Mouse (Mus musculus) ovary, postnatal 36 days (tissue): ENCODE results near the gene Esrrb.

ENCODE experiments used
- DNase-seq: peaks from one replicate; pipeline ENCODE4 v3.0.0; 2022; ENCODE audit warnings: low spot score, mixed read lengths

Esrrb gene

DNA sequence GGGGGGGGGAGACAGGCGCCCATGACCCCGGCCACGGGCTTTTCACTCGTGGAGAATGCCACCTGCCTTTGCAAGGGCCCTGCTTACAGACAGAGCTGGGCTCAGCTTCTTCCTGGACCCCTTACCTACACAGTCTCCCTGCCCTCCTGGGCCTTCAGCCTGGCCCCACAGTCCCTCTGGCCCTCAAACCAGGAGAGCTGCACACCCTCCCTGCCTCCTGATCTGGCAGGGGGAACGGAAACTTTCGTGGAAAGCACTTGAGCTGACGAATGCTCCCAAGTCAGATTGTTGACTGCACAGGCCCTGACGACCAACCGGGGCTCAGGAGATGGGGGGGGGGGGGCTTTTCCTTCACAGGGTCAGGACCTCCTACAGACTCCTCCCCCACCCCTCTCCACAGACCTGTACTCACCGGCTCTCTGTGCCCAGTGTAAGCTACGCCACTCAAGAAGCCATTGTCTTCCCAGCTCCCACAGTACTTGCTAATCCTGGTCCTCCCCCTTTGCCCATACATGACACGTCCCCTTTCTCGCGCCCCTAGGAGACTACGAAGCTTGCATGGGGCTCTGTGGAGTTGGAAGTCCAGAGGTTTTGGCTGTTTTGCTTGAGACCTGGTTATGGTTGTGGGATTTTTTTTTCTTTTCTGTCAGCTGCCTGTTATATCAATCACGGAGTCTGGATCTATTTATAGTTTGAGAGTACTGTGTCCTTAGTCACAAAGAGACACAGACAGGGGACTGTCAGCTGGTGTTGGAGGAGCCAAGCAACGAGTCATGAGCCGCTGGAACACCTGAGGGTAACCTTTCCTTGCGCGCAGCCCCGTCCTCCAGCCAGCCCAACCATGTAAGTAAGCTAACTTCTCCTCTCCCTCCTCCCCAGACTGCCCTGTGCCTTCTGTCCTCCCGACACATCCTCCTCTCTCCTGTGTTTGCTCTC is at the start of gene Esrrb:
TSS of gene Esrrb (plus strand) at position 422 of the 936 bp plus-strand sequence.
- no peak for DNase-seq

DNA sequence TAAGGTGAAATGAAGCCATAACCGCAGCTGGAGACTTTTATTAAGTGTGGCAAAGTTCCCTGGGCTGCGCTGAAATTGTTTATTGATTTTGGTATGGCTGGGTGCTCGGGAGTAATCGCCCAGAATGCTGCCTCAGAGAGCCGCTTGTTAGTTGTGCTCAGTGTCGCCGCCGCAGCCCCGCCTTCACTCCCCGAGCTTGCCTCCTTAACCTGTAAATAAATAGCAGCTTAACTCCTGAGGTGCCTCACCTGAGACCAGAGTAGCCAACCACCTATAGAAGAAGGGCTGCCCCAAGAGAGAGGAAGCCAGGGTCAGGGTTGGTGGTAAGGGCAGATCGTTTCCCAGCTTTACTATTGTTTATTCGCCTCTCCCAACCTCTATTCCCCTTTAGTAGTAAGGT is 40.3 kb upstream of the Esrrb start:
- DNase-seq = no peak

DNA sequence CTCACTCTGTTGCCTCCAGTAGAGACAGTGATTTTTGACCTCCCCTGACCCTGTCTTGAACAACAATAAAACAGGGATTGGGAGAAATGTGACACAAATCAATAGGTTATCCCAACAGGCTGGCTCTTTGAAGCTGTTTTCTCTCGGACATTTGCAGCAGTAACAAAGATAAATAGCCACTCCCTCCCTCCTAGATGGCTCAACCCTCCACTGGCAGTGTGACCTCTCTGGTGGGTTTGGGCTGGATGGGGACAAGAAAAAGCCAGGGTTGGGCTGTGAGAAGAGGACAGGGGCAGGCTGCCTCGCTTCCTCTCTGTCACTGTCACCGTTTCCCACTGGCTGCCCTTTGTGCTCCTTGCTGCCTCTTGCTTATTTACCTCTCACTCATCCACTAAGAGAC is 36.6 kb upstream of the Esrrb start:
- DNase-seq = no peak

DNA sequence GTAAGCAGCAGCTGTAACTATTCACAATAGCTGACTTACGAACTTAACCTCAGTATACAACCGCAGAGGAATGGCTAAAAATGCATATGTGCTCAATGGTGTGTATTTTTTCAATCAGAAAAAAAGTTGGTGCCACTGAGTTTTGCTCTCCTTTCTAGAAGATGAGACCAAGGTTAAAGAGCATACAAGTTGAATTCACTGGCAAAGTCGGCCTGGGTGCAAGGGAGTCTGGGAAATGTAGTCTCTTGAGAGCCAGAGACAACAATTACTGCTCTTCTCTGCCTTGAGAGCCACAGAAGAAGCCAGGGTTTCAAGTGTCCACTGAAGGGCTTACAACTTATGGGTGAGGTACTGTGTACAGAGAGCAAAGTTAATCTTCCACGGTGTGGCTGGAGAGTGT is 31.1 kb upstream of the Esrrb start:
- no peak for DNase-seq

DNA sequence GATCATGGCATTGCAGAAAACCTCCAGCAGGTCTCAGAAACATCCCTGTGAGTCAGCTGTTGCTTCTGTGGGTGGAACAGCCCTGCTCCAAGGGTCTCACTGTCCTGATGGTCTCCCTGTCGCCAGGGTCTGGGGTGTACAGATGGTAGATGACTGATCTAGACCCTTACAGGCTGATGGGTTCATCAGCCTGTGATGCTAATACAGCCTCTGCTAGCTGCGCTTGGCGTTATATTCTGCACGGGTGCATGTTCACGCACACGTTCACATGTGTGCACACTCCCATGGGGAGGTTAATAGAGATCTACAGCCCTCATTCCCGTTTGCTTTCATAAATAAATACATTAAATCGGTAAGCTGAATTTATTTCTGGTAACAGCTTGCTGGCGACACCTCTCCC is 30.2 kb upstream of the Esrrb start:
- no peak for DNase-seq

DNA sequence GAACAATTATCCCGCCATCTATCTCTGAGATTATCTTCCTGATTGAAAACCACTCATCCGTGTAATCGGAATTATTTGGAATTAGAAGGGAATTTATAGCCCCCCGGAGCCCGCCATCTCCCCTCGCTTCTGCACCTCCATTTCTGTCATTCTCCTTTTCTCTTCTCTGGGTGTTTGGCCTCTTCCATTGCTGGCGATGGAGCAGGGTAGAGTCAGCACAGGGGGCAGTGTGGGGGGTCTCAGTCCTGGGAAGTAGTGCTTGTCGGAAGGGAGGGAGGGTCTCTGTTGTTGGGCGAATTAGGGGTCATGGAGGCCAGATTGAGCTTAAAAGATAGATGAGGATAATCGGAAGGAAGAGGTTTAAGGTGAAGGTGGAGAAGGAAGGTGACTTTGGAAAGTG is 29.7 kb upstream of the Esrrb start:
- DNase-seq = no peak

DNA sequence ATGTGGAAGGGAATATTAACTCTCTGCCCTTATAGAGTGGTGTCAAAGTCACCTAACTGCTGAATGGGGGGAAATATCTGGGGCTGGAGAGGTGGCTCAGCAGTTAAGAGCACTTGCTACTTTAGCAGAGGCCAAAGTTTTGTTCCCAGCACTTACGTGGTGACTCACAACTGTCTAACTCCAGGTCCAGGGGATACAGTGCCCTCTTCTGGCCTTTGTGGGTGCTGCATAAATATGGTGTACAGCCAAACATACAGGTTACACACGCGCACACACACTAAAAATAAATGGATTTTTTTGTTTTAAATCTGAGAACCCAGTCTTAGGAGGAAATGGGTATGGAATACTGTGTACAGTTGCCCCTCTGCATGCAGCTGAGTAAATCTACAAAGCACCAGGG is 24.7 kb upstream of the Esrrb start:
- DNase-seq = no peak

DNA sequence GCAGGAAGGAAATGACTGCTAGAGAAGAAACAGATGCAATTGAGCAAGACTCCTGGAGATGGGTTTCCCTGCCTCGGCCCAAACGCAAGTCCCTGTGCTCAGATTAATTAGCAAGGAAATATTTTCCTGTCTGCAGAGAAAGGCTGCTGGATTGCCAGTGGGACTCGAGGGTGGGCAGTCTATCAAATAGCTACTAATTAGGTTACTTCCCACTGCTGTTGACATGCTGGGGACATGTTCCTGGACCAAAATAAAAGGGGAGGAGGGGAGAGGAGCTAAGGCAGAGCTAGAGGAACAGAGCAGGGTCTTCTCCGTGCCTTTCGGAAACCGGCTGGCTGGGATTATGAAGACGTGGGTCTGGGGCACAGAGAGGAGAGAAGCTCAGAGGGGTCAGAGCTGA is 24.0 kb upstream of the Esrrb start:
- DNase-seq = no peak

DNA sequence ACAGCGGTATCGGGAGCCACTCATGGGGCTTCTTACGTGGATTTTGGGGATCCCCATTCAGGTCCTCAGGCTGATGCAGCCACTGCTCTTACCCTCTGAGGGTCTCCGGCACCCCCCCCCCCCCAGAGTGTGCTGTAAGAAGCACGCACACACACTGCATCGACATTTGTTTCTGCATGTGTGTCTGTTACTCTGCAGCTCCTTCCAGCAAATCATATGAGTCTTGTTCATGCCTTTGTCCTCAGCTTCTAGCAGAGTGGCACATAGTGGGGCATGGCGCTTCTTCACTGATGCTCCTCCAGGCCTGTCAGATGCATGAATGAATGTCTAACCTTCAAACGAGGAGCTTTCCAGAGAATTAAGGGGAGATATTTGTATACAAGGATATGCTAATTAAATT is 11.4 kb upstream of the Esrrb start:
- DNase-seq = no peak

DNA sequence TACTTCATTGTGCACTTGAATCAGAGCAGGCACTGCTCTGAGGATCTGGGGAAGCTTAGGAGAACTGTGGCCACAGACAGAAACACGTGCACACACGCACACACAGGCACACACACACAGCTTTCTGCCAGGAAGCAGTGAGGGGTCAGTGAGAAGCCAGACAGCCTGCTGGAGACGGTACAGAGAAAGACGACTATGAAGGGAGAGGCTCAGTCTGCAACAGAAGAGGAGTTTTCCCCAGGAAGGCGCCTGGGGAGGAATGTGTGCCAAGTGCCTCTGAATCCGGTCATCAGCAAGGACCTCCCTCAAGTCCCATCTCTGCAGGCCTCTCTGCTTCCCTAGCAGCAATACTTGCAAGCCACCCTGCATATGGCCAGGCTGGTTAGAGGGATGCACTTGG is 1.5 kb upstream of the Esrrb start:
- no peak for DNase-seq

DNA sequence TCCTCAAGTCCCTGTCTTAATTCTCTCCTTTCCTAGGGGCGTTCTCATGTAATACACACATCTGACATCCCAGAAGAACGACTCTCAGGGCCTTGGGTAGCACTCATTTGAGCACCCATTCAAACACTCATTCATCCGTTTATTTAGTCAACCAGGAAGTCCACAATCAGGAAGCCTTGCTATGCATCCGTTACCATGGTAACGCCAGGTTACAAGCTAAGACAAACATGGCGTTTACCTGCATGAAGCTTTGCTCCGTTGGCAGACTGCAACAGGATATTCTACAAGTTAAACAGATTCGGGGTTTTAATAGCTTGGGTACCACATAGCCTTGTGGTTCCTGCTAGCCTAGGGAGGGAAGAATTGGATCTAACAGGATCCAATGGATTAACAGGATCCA is 1.0 kb upstream of the Esrrb start:
- DNase-seq = no peak

DNA sequence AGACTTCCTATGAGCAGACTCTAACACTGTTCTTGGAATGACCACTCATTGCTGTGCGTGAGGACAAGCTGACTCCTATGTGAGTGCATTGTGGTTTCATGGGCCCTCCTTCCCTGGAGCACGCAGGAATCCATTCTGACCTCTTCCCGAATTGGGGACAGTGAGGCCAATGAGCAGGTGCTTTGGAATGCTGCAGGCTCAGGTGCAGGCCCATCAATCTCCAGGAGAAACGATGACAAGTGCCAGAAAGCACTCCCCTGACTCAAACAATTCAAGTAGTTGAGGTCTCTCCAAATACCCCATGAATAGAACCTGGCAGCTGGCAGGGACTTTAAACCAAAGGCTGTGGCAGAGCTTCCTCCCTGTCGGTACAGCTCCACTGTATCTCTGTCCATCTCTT is 3.4 kb downstream of the Esrrb start:
- no peak for DNase-seq

DNA sequence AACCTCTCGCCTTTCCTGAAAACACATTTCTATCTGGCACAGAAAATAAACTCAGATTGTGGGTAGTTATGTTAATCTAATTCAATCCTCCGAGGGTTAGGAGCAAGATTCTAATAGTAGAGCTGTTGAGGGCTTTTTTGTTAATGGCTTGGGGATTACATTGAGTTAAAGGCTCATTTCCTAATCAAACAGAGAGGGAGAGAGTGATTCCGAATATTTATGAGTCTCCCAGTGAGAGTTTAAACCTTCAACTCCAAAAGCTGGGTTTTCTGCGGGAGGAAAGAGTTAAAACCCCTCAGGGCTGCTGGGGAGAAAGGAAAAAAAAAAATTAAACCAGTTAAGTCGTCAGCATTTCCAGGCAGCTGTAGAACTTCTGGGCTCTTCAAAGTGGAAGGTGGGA is 3.8 kb downstream of the Esrrb start:
- no peak for DNase-seq

DNA sequence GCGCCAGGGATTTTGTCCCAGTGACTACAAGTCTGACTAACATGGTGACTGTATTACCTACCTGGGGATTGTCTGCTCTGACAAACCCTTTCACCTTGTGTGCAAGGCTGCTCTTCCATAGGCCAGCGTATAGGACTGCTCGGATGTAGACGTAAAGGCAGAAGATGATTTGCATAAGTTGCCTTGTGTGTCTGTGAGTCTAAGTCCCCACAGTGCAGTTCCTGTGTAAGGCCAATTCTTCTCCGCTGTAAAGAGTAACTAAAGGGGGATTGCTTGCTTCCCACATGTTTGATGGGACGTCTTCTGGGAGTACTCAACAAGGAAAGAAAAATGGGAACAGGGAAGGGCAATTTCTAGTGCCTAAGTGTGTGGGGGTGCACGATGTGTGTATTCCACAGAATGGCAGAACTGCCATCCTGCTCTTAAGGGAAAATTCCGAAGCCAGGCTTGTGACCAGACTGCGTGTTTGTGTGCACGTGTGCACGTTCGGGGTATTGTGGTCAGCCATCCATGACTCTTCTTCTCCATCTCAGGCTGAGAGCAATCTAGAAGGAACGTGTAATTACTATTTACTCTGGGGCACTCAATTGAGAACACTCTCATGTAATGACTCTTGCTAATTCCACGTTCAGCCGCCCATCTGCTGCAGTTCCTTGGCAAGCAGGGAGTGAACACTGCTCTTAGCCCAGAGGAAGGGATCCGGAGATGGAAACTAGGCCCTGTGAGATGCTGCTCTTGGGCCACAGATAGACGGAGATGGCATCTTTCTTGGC is 9.9 kb downstream of the Esrrb start:
- DNase-seq = no peak

DNA sequence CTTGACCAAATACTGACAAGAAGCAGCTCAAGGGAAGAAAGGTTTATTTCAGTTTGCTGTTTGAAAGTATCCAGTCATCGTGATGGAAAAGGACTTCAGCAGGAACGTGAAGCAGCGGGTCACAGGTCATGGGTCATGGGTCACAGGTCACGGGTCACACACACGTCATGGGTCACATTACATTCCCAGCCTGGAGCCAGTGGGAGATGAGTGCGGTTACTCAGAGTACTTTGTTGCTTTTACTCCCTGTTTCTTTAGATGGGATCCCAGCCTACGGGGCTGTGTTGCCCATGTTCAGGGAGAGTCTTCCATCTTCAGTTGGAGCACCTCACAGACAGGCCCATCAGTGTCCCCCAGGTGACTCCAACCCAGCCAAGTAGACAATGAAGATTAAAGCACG is 13.4 kb downstream of the Esrrb start:
- no peak for DNase-seq

DNA sequence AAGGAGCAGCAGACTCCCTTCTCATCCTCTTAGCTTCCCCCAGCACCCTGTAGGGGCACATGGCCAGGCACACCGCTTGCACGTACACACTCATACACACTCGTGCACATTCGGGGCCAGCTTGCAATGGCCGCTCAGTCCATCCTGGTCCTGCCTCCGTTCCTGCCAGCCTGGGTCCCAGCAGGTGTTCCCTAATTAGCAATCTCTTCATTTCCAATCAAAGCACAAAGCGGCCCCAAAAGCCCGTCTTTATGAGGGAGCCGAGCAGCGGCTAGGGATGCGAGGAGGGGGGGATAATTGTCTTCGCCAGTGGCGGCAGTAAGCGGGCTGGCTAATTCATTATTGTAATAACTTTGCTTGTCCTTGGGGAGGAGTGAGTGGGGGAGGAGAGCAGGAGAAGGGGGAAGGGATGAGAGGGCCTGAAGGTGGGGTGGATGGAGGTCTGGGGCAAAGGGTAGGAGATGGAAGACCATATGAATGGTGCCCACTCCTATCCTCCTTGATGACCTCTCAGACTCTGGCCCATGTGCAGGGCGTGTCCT is 18.8 kb downstream of the Esrrb start:
- no peak for DNase-seq

DNA sequence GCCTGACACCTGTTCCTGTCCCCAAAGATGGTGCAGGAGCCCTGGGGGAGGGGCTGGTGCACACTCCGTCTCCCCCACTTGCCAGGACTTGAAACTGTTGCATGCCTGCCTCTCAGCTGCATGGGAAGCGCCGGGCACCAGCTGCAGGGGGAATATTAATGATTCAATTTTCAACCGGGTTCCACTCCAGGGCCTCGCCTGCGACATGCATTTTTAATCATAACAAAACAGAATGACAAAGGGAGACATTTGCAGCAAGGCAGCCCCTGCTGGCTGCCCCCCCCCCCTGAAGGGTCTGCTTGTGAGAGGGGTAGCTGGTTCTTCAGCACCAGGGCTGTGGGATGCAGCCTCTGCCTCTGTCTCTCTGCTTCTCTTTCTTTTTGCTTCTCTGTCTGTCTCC is 22.9 kb downstream of the Esrrb start:
- DNase-seq = no peak

DNA sequence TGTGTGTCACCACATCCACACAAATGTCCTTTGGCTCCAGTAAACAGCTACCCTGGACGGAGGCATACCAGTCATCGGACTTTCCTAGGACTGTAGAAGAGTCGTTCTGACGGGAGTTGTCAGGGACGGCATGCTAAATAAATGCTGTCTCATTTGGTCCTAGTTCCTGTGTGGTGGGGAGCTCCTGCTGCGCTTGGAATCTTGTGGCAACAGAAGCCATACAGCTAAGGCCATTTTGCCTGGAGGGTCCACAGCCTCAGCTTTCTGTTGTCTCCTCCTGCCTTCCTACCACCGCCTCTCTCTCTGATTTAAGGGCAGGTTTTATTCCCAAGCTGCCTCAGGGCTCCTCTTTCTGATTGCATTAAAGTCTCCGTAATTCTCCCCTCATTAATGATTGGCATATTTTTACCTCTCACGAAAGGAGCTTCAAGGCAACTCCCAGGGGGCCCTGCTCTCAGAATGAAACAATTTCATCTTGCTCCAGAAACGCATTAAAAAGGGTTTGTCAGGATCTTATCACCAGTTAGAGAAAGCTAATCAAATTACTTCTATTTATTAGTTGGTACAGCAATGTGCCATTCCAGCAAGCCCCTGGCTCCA is 26.9 kb downstream of the Esrrb start:
- DNase-seq = no peak

DNA sequence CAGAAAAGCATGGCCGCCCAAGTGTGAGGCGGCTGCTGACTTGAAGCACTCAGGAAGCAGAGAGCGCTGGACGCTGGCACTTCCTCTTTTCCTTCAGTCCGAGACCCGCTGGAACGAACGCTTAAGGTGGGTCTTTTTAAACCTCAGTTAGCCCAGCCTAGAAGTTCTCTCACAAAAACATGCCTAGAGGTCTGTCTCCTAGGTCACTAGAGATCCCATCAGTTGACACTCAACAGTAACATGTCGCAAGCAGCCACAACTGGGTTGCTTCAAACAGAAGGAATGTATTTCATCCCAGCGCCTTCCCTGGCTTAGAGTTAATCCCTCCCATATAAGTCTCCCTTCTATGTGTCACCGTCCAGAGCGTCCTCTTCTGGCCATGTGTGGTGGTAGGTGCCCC is 33.9 kb downstream of the Esrrb start:
- DNase-seq = no peak

DNA sequence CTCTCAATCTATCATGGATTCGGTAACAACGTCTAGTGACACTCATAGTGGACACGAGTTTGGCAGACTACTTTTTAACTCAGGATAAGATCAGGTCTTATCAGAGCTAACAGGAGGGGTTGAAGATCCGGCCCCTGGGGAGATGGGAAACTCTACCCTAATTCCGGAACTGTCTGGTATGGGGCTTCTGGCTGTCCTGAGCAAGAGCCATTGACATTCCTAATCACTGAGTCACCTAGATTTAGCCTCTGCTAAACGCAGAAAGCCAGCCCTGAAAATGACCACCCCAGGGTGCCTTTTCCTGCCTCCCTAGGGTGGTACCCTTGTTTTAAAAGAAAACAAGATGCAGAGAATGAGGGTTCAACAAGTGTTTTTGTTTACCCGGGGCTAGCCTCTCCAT is 34.4 kb downstream of the Esrrb start:
- no peak for DNase-seq

DNA sequence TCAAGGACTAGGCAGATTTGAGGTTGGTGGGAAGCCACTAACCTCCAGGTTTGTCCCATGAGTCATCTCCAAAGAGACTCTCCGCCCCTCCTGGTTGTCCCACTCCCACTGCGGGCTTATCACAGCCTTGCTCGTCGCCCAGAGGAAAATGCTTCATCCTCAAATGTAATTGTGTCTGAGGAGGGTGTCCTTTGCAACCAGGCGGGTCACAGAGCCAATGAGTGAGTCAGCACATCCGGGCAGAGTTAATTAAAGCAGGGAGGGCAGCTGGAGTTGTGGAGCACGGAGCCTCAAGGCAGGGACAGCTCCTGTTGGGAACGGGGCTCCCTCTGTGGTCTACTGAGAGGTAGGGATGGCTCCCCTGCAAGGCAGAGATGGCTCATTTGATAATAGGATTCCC is 37.8 kb downstream of the Esrrb start:
- DNase-seq = no peak

DNA sequence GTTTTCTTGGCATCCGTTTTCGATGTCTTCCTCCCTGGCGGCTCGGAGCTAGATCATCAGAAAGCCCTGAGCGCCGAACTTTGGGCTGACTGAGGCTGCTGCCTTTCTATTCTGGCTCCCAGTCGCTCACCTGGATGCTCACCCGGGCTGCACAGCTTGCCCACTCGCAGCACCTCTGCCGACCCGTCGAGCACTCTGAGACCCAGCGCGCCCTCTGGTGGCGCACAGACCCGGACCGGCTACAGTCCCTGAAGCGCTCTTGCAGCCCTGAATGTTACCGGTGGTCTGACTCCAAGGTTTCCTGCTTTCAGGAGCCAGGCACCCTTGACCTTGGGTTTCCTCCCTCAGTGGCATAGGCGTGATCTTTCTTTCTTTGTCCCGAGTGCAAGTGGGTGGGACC is 41.8 kb downstream of the Esrrb start:
- peak; percentile 76 for DNase-seq

DNA sequence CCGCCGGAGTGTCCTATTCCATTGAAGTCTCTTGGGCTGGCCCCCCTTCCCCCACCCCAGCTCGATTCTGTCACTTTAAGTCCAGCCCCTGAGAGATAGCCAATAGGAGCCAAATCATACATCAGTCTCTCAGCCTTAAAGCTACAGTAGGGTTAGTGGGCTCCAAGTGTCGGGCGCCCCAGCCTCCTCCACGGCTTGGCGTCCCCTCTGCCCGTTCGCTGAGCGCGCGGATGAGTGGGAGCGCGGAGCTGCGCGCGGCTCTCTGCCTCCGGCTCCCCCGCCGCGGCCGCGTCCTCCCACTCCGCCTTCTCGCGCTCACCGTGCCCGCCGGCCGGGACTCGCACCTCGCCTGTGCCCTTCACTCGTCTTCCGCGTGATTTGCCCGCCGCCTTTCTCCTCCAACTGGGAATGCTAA is 60.6 kb downstream of the Esrrb start:
- DNase-seq = peak; percentile 23
